Mouse (Mus musculus): Measurements from ENCODE around the gene Gfra1.

Gene Gfra1

DNA sequence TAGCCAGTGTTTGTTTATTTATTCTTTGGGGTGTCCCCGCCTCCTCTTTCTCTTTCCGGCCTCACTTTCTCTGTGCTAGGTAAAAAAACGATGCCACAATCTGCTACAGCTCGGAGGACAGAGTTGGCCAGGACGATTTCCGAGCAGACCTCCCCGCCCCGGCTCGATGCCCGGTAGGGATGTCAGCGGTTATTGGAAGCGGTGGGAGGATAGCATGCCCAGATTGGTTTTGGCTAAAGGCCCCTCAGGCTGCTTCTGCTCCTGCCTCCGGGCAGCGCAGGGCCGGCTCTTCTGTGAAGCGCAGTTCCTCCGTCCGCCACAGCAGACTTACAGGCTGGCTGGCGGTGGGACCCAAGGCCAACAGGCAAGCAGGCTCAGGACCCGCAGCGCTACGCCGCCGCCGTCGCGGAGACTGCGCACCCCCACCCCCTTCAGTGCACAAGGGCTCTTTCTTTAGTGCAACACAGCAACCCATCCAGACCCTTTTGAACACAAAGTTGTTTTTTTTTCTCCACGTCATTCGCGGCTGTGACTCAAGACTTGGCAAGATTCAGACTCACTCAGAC, at the start of gene Gfra1:
TSS of gene Gfra1 (minus strand) at position 414 of the 566 bp plus-strand sequence.
- DNase-seq = peak; percentile 60

DNA sequence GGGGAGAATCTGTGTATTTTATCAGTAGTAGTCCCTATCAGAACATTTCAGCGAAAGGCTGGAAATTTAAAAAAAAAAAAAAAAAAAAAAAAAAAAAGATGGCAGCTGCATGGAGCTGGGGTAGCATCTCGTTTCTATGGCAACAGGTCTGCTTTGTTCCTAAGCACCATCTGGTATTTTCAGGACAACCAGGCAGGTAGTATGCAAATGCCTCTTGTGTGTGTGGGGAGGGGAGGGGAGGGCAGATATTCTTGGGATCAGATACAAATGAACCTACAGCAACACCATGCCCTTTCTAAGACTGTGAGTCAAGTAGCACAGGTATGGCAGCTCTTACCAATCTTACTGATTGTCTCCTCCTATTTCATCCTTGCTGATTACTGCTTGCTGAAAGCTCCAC, 44.3 kb upstream of the Gfra1 start:
- DNase-seq = no peak

DNA sequence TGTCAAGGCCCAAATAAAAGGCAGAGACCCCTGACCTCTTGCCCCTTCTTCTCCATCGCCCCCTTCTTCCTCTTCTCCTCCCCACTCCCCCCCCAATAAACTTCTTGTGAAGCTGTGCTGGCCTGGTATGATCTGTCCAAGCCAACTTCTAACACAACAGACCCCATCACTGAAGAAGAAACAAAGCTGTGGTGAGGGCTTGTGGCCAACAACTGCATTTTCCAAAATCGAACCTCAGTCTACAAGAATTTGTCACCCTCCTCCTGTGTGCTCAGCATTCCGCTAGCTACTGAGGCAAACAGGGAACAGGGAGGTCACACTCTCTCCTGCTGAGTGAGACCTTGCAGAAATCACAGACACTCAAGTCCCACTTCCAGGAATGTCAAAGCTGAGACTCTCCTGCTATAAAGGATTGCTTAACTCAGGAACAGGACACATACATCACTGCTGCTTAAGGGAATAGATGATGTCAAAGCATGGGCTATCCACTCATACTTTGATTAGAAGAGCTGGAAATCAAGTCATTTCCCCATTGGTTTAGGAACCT, 43.8 kb upstream of the Gfra1 start:
- DNase-seq = no peak

DNA sequence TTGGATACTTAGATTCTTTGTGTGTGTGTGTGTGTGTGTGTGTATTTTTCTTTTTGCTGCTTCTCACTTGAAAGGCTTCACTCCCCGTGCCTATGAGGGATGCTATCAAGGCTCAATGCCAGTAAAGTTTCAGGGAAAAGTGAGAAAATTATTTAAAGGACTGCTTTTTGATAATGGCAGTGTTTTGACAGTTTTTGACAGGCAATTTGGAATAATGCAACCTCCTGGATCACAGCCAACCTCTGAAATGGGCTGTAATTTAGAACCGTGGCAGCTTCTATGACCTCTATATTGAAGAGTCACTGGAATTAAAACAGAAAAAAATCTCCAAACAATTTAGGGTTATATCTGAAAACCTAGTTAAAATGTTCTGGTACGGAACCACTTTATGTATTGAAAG, 41.4 kb upstream of the Gfra1 start:
- no peak for DNase-seq

DNA sequence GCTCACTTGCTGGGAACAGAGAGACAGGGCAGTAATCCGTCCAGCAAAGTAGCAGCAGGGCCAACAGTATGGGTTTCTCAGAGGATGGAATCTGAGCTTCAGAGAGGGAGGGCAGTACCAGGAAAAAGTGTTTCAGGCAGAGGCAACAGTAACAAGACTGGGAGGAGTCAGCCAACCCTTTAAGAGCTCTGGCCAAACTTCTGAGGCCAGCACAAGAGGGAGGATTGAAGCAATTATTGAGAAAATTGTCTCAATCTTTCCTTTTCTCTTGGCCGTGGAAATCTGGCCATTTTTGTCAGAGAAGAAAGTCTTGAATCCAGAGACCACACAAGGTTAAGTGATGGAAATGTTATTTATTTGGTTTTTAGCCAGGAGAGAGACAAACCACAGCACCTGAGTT, 31.0 kb upstream of the Gfra1 start:
- no peak for DNase-seq

DNA sequence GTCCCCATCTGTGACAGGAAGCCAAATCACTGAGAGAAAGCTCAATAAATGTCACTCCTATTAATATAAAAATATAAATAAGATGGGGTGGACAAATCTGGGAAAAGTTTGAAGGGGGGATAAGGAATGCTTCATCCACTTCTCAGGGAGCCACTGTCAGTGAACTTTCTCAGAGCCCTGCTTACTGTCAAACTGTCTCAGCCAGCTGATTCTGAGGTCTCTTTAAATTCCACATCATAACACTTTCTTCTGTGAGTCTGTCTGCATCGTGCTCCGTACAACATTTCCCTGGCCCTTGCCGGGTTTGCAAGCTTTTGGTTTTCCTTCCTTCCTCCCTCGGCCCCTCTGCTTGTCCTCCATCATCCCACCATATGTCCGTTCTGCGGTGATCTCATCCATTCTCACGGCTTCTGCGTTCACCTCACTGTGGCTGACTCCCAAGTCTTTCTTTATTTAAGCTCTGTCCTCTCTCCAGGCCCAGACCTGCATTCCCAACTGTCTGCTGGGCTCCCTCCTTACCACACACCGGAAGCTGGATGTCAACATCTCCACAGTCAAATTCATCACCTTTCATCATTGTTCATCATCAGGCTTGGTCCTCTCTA, 26.8 kb upstream of the Gfra1 start:
- DNase-seq = no peak

DNA sequence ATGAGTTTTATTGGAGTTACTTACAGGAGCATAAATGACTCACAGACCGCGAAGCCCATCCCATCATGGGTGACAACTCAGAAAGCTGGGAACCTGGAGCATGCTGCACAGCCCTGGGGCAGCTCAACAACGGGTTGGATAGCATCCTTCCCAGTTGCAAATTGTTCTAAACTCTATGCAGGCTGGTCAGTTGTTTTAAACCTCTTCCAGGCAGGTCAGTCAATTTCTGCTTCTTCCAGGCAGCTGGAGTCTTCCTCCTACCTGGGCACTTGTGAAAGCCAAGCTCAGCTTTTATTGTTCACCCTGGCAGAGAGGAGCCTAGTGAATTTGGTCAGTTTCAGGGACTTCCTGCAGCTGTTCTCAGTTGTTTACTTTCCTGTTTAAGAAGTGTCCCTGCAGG, 18.5 kb upstream of the Gfra1 start:
- no peak for DNase-seq

DNA sequence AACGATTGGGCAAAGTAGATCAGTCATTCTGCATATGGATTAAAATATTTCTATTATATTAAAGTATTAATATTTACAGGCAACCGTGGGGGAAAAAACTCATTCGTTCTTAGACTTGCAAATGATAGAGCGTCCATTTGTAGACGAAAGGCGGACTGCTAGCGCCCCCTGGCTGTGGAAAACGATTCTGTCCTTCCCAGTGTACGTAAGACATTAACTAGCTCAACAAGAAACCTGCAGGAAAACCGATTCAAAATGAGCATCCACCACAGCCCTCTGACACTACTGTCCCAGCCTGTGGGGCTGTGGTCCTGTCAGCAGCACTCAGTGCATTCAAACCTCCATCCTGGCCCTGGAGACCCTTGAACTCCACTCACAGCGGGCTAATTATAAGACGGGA, 13.7 kb upstream of the Gfra1 start:
- DNase-seq = peak; percentile 94

DNA sequence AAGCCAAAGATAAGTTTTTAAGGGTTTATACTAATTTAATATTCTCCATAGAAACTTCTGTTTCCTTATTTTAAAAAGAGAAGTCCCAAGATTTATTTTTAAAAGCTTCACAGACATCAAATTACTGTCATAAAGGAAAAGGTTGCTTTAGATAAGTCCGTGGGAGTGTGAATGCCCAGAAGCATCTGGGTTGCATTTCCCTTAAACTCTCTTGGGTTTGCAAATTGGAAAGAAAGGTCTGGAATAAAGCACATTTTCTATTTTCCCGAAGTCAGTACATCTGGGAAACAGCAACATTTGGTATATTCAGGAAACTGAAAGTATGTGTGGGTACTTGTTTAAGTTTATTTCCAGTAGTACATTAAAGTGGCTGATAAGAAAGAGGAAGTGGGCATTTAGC, 12.6 kb upstream of the Gfra1 start:
- no peak for DNase-seq

DNA sequence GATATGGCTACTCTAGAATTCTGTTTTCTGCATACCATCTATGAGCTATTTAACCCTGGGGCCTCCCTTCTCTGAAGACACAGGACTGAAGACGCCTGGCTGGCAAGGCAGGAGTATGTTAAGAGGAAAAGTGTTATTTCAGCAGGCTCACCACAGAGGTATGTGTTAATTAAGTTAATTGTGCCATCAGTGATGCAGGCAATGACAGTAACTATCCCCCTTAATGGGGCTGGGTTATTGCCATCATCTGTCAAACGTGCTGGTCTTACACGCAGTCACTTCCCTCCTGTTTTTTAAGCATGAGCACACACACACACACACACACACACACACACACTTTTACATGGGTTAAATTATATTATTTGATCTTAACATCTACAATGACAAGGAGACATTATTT, 8.0 kb upstream of the Gfra1 start:
- DNase-seq = no peak

DNA sequence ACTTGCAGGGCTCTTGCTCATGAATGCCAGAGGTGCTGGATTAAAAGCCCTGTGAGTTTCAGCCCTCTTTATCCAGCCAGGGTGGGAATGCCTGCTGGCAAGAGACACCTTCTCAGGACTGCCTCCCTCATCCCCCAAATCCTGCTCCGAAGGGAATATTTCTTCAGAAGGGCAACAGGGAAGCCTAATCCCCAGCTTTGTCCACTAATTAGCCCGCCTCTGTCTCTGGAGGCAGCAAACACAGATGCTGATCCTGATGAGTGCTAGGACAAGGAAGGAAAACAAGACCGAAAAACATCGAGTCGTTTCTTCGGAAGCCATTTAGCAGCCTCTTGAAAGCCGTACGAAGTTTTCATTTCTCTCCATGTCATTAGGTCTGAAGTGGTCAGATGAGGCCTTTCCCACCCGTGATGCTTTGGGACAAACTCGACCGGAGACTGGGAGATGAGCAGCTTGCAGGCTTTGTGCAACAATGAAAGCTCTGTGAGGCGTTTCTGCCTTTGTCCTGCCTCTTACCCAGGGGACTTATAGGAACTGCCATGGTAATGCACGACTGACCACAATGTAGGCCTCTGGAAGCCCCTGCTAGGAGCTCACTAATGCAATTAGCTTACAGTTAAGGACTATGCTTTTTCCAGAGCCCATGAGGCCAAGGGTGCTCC, 4.8 kb upstream of the Gfra1 start:
- no peak for DNase-seq

DNA sequence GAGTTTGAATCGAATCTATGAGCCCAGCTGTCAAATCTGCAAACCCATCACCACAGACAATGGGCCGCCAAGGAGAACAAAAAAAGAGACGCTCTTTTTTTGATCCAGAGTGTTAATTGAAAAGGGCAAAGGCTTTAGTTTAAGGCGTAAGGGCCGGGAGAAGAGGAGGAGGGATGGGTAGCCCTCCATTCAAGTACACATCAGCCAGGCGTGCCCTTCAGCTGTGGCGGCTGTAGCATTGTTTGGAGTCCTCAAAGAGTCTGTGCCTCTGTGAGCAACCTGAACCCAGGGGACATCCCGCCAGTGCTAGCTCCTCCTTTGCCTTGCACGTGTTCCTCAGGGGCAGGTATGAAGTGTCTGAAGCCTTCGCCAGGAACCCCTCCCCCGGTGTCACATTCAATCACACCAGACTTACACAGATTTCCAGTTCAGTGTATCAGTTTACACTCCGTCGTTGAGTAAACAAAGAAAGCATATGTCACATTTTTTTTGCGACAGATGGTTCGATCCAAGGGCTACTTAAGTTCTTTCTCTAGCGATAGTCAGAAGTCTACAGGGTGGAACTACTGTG, 867 bp upstream of the Gfra1 start:
- no peak for DNase-seq

DNA sequence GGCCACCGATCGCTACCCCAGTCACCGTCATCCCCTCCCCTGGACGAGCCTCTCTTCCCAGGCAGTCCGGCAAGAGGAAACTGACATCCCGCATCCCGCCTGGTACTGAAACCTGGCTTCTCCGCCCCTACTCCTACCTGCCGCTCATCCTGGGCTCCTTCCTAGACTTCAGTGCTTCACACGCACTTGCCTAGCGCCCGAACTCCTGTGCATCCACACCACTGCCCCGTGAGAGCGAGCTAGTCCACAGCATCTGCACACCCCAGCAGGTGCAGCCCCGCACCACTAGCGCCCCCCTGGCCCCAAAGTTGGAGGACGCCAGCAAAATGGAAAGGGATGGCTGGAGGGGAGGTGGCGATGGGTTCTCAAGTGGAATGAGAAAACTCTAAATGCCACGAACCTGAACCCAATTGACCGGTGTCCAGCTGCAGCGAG, 631 bp downstream of the Gfra1 start:
- DNase-seq = peak; percentile 45

DNA sequence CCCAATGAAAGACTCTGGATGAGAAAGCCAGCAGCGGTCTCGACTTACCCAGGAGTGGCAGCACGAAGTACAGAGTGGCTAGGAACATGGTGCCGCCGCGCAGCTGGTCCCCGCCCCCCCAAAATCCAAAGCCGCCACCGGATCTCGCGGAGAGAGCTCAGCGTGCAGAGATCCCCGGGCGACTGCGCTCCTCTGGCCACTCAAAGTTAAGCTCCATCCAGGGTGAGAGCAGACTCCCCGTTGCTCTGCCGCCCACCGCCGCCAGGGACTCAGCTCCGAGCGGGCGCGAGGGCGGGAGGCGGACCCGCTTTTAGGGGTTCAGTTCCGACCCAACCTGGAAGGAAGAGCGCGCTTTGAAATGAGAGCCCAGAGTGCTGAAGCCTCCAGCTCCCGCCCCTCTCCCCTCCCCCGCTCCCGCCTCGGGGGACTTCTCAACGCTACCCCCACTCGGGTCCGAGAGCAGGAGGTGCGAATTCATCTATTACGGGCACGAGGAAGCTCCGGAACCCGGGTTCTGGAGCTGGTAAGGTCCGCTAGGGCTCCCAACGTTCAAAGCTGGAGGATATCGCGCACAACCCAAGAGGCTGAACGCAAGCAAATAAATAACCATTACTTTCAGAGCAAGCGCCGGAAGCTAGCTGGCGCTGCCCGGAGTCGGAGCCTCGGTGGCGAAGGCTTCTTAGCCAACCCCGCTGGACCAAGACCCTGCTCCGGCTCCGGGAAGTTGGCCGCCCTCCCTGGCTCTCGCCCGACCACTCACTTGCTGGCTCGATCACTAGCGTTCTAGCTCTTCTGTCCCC, 1.2 kb downstream of the Gfra1 start:
- DNase-seq = peak; percentile 63

DNA sequence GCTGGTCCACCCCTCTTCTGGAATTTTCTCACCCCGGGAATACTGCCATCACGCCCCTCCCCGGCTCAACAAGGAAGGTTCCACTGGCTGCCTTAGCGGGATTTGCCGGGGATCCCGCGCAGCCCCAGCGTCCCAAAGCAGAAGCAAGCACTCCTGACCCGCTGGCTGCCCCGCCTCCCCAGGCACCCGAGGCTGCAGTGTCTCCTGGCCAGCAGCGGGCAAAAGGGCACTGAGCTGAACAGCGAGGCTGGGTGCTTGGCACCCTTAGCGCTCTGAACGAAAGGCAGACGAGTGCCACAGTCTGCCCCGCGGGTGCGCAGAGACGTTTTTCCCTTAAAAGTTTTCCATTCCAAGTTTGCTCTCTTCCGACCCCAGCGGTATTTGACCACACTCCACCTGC, 2.1 kb downstream of the Gfra1 start:
- DNase-seq = peak; percentile 70

DNA sequence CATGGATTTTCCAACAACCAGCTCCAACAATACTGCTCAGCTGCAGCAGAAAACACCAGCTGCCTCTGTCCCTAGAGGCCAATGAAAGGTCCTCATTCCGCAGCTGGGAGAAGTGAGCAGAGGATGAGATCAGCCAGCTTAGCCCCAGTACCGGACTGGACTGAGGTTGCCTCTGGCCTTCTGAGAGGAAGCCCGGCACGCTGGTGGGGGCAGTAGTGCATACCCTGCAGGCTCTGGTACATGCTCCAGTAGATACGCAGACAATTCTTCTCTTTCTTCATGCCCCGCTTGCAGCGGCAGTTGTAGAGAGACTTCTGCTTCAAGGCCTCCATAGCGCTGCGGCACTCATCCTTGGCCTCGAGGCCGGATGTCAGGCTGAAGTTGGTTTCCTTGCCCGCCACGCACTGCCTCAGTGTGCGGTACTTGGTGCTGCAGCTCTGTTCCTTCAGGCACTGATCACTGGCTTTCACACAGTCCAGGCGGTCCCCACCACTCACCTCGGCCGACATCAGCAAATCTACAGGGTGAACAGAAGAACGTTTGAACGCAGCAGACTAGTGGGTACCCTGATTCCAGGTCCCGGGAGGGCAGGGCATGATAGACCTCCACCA, 2.7 kb downstream of the Gfra1 start:
- peak; percentile 46 for DNase-seq

DNA sequence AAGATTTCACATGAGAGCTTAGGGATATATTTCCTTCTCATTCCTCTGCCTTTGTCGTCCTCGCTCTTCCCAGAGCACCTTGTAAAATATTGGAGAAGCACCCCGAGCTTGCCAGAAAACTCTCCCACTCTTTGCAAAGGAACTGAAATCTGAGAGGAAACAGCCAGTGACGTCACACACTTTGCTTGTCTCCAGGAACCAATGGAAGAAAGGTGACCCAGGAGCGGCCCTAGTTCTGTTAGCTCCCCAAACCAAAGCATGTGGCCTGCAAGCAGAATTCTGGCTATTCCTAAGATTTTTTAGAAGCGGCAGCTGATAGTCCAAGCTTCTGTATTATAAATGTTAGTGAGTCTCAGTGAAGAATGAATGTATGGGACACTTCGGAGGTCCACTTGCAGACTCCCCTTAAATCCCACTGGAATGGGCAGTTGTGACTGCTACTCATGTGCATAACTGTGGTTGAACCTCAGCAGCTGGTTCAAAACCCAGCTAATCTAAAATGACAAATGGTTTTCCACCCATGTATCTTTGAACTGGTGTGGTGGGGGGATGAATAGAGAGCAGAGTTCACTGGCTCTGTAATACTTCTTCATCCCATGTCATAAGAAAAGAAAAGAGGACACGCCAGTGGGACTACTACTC, 3.4 kb downstream of the Gfra1 start:
- no peak for DNase-seq

DNA sequence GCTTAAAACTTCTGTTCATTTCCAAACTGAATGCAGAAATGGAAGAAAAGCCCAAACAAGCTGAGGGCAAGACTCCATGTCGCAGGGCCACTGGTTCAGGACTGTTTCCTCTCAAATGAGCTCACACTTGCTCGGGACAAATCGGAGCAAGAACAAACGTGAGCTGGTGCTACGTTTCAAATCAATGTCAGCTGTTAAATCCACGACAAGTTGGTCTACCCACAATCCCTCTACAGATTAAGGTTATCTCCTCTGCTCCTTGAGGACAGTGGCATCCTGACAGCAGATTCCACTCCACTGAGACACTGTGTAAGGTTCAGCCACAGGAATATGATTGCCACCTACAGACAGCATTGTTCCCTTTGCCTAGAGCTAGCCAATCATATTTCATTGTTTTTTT, 4.4 kb downstream of the Gfra1 start:
- no peak for DNase-seq

DNA sequence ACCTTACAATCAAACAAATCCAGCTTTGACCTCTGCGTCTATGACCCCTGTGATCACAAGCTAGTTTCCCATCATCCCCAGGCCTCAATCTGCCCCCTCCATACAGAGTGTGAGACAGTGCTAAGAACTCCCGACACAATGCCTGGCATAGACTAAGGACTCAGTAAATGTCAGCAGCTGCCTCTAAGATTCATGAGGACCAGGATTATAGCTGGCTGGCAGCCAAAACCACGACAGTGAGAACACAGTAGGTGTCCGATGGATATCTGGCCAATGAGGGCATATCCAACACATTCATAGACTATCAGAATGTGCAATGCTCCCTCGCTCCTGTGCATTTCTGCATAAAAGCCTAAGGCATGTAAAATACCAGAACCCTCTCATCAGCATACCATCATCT, 5.0 kb downstream of the Gfra1 start:
- no peak for DNase-seq

DNA sequence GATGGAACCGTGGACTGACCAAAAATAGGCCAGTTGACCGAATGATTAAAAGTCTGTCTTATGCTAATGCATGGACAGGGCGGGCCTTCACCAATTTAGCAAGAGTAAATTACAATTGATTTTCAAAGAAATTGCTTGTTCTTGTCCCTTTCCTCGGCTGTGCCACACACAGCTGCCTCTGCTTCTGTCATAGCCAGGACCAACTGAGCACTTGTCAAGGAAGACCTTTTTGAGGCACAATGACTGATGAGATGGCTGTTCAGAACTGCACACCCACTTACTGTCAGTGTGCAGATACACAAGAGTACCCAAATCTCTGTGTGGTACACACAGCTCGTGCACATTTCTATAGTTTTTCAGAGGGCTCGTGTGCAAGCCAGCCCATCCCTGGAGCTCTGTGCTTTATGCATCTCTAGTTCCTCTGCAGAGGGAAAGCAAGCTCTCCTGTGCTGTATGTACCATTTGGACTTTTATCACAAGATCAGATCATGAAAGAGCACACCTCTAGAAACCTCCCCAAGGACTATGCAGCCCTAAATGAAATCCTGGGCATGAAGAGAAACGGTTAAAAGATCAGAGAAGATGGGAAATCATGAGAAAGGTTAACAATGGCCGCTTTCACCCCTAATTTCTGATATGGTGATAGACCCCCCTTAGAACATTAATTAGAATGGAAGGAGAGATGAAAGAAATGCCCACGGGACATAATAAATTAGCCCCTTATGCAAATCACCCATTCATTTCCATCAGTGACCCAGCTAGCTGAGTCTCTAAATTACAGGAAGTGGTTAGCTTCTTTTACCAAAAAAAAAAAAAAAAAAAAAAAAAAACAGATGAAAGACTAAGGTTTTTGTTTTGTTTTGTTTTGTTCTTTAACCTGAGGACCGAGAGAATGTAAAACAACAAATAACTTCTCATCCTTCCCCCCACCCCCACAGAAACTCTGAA, 12.7 kb downstream of the Gfra1 start:
- DNase-seq = no peak

DNA sequence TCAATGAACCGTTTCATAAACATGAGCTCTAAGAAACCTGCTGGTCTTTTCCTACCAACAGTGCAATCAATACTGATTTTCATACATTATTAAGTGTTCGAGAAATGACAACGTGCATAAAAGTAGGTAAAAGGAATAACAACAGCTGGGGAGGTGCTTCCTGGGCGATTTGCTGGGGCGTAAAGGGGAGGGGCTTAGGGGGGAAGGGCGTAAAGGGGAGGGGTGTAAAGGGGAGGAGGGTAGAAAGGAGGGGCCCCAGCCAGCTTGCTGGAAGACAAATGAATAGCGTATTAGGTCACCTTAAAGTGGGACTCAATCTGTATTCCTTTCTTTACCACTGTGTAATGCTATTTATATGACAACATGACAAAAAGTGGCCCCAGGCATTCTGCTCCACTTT, 13.9 kb downstream of the Gfra1 start:
- DNase-seq = no peak
